Mouse (Mus musculus) cerebellum, adult 2 months (tissue): ENCODE results near the gene Il27ra.

Experiments
- CTCF ChIP-seq: fragments of 200-500 bp; IDR thresholded peaks from 2 replicates; pipeline ENCODE4 v1.5.1; 2011; ENCODE audit warnings: low read depth, mild to moderate bottlenecking, control low read depth, low read length, moderate library complexity, borderline replicate concordance; ENCODE audit not compliant: insufficient read depth
- POLR2A ChIP-seq: fragments of 200-500 bp; IDR thresholded peaks from 2 replicates; pipeline ENCODE4 v1.6.1; 2011; ENCODE audit warnings: low read length, control low read depth, borderline replicate concordance; ENCODE audit not compliant: insufficient read depth

DNA sequence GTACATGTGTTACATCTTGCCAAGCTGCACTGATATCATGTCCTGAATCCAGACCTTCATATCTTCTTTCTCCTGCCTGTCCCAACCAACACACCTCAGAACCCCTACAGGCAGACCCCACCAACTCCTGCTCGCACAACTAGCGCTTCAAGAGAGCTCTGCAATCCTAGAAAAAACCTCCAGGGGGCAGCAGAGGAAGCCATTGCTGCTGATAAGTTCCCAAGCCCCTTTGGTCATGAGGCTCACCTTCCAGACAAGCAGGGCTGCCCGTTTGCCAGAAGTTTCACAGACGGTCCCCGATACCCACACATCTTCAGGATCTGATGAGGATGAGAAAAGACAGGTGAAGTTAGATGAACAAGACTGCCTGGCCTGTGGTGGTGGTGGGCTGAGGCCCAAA, 3.3 kb downstream of the Il27ra start:
- peak; percentile 73 for TF ChIP-seq CTCF
- TF ChIP-seq POLR2A = no peak
